Mouse (Mus musculus) heart, adult 8-10 months (tissue): ENCODE results near the gene Lifr. TPM values are rescaled to one million over a fixed set of nuclear protein-coding genes. Genes with fewer than 3 reads are reported as not detected.
A peak's percentile ranks its signal among the peaks of the same experiment; 100 is the strongest.

Experiments used
- DNase-seq: peaks from one replicate; pipeline ENCODE4 v3.0.0; 2022; ENCODE audit warnings: low spot score
- total RNA-seq, 4 experiments: library from RNA; stranded (reverse); gene quantifications; 2 replicates each; pipeline ENCODE4 v1.2.4; 2022

The Lifr gene
- 10 to 100 TPM; 51.5 to 61.6 (median 57.9) TPM for total RNA-seq

DNA sequence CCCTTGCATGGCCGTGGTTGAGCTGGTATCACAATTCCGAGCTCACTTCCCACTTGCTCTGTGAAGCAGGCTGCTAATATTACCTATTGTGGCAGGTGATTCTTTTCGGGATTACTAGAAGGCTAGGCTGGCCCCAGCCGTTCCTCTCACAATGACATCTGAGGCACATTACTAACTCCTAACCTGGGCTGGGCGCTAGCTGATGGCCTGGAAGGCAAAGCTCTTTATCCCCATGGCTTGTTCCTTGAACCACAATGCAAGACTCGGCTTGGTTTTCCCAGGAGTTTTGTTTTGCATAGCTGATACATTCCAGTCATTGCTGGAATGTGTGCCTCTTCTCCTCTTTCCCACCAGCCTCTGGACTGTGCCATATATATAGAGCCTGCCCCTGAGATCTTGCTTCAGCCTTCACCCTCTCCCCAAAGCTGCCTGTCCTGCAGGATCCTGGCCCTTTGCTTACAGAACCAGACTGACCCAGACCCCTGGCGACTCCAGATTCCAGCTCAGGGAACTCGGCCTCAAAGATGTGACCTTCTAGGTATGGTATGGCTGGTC, at the start of gene Lifr:
Gene Lifr, plus strand, starts transcription at position 404 of the 555 bp plus-strand sequence.
- no peak for DNase-seq

DNA sequence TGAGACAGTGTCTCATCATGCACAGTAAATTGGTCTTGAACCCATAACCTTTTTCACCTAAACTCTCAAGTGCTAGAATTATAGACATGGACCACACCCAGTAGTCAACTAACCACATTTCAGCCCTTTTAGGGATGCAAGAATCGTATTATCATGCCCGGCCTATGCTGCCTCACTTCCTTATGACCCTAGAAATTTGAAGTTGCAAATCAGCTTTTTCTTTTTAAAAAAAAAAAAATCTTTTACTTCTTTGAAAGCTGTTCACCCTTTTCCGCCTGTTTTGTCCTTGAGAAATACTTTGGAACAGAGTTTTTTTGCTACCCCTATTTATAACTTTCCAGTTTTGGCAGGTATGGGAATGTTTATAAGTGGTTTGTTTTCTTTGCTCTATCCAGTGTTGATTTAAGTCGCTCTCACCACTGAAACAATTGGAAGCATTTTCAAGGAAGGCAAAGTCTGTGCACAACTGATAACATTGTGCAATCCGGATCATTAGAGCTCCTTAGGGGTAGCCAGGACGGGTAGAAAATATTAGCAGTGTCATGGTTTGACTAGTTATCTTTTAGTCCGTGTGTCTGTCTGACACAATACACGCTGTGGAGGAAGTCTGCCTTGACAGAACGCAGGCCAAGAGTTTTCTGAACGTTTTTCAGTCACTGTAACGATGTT, 46.2 kb upstream of the Lifr start:
- DNase-seq: no peak

DNA sequence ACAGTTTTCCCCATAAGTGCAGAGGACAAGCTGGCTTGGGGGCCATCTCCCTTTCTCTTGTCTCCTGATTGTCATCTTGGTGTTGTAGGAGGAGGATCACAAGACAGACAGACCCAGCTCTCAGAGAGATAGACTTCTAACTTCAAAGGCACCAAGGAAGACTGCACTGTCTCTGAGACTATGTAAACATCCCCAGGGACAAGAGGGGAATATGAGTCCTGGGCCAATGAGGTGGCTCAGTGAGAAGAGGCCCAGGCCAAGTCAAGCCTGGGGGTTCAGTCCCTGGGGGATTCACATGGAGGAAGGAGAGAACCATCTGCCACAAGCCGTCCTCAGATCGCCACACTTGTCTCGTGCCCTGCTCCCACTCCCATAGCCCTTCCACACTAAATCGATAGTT, 45.4 kb upstream of the Lifr start:
- DNase-seq: no peak

DNA sequence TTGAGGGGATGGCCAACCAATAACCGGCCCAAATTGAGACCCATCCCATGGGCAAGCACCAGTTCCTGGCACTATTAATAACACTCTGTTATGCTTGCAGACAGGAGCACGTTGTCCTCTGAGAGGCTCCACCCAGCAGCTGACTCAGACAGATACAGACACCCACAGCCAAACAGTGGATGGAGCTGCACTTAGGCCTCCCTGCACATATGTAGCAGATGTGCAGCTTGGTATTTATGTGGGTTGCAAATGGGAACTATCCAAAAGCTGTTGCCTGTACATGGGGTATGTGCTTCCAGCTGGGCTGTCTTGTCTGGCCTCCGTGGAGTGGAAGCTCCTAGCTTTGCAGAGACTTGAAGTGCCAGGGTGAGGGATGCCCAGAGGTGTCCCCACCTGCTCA, 42.5 kb upstream of the Lifr start:
- no peak for DNase-seq

DNA sequence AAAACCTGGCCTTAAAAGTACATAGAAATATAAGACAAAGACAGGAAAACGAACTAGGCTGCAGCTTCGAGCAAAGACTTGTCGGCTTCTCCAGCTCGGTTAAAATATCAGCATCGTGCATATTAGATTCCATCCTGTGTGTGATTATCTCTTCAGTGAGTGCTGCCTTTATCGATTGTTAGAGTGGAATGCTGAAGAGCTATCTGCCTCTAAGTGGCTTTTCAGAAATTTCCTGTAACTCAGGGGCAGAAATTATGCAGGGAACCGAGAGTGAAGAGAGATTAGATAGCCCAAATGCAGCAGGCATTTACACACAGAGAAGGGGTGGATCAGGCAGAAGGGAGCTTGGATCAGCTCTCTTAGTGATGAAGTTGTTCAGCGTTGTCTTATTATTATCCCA, 41.5 kb upstream of the Lifr start:
- DNase-seq: no peak

DNA sequence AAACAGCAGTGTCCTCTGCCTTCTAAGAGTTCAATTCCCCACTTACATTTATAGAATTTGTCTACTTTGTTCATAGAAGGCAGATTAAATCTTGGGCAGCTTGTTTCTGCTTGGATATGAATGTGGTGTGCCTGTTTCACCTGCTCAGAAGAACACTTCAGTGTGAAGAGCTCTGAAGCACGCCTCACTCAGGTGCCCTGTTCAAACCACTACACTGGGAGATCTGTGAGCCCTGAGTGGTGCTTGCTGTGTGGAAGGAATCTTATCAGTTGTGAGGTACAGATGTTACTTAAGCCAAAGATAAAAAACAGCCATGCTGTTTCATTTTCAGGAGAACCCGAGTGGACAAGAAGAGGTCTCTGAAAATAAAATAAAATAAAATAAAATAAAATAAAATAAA, 38.7 kb upstream of the Lifr start:
- DNase-seq: no peak

DNA sequence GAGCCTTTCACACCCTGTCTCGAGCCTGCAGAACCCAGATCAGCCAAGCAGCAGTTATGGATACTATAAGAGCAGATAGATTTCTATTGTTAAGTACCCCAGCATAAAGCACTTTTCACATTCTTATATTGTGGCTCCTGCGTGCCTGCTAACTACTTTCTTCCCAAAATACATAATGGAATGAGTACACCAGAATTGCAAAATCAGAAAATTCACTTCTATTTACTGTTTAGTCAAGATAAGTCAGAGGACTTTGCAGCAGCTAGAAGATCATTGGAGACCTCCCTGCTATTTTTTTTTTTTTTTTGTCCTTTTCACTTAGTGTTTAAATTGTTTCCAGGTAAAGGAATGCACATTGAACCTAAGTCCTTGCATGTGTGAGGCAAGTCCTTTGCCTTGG, 38.3 kb upstream of the Lifr start:
- DNase-seq: no peak

DNA sequence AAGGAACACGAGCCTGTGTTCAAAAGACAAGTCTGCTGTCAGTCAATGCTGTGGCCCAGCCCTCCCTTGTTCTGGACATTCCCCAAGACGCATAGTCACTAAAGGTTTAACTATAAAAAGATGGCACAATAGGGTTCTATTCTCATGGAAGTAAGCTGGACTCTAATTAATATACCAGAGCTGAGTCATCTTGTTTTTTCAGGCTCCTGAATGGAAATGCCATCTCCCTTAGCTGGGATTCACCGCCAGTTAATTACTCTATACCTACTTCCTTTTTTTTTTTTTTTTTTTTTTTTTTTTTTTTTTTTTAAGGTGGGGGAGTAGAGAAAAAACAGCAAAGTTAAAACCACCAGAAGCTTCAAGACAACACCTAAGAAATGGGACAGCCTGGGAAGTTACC, 33.6 kb upstream of the Lifr start:
- DNase-seq: no peak

DNA sequence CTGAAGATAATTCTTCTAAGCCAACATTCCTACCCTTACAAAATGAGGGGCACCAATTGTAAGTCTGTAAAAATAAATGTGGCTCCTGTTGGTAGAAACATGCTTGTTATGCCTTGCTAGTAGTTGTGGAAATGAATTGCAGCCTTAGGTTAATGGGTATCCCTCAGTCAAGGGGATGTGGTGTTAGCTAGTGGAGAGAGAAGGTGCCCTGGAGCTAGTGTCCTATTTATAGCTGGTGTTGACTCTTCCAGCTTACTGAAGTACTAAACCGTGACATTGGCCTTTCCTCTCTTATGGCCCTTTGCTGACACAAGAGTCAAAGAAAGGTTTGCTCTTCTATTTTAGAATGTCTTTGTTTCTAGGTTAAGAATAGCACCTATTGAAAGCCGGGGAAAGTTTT, 29.9 kb upstream of the Lifr start:
- DNase-seq: no peak

DNA sequence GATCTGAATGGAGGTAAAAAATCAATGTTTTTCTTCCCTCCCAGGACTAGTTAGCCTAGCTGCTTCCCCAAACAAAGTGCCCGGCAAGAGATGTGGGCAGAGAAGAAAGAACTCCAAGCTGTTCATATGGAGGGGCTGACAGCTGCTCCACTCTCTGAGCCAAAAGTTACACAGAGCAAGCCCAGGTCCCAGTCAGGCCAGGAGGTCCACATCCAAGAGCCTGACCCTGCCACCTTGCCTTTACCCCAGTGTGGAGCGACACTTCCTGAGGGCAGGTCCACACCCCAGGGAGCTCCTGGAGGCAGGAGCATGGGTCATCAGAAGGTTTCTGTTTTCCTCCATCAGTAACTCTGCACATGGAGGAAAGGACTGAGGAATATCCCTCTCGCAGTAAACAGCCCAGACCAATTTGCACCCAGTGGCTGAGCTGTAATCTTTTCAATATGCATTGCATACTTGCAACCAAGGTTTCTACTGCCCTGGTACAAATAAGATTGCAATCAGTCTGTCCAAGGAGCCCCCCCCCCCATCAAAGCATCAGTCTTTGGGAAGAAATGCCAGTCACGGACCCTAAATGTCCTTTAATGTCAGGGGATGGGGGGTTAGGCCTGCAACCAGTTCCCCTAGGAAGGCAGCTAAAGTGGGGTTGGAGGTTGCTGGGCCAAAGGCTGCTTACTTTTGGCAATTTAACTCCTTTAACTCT, 28.3 kb upstream of the Lifr start:
- no peak for DNase-seq

DNA sequence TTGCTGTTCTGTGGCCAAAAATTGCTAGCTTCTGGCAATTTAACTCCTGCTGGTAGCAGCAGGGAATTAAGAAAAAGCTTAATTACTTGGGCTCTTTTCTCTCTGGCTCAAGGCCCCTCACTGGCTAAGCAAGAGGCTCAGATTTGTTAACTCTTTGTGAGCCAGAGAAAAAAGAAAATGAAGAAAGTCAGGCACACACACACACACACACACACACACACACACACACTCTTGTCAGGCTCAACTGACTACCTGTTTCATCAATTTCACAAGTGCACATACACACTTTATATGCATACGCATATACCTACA, 27.8 kb upstream of the Lifr start:
- no peak for DNase-seq

DNA sequence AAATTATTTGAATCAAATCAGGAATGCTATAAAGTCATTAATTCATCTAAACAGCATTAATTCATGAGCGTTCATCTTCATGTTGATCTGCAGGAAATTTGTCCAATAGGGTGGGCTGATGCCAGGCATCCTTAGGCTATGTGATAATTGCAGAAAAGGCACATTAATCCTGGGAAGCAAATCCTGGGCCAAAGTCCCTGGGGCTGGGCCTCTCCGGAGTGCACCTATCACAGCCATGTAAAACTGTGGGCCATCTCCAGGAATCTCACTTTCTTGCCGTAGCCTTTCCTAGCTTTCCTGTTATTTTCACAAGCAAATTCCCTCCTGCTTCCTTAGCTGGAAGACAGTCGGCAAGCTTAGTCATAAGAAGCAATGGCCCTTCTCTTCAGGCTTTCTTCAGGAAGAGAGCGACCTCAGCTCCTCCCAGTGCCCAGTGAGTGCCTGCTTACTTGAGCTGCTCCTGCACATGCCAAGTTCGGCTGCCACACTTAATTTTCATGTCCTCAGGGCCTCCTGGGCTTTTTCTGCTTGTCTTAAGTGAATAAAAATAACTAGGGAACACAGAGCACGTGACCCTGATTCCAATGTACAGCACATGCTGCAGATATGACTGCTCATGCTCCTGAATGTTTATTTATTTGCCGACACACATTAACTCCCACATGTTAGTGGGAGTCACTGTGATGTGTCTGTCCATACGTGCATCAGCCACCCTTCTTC, 26.7 kb upstream of the Lifr start:
- no peak for DNase-seq

DNA sequence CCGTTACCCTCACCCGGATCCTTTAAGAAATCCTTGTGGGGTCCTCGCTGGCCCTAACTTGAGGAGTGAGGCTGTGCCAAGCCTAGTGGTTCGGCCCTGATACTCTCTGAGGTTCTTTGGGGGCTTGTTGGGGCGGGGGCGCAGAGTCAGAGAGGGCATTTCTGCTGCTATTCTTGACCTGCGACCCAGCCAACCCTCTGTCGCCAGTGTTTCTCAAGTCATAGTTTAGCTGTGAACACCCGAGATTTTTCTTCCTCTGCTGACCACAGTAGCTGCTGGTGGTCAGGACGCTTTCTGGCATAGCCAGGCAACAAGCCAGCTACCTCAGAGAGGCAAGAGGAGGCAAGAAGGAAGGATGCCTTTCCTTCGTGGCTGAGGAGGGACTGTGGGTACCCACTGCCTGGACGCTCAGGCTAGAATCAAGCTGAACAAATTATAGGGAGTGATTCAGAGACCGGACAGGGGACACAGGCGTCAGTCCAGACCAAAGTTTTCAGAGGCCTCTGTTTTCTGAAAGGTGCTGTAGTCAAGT, 25.4 kb upstream of the Lifr start:
- no peak for DNase-seq

DNA sequence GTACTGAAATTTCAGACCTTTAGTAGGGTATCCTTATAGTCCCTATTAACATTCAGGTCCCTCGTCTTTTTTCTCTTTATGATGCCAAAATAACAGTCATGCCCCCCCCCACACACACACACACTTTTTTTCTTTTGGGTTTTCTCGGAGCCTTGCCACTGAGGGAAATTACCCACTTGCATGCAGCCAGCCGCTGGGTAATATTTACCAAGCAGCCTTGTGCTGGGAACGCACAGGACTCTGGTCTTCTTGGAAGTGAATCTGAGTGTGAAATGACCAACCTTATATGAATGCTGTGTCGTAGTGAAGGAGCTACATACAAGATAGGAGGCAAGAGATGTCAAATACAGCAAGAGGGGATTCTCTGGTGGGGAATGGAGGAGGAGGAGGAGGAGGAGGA, 24.8 kb upstream of the Lifr start:
- no peak for DNase-seq

DNA sequence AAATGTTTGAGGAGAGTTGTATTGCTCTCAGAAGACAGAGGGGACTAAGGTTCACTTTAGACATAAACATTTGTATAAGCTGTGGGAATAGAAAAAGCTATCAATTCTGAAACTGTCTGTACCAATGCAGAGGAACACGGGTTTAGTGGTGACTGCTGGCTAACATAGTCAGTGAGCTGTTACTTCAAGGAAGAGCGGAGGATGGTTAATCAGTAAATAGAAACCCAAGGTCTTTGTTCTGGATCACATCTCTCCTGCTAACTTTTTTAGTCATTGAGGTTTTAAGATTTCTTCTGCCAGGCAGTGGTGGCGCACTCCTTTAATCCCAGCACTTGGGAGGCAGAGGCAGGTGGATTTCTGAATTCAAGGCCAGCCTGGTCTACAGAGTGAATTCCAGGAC, 23.7 kb upstream of the Lifr start:
- no peak for DNase-seq

DNA sequence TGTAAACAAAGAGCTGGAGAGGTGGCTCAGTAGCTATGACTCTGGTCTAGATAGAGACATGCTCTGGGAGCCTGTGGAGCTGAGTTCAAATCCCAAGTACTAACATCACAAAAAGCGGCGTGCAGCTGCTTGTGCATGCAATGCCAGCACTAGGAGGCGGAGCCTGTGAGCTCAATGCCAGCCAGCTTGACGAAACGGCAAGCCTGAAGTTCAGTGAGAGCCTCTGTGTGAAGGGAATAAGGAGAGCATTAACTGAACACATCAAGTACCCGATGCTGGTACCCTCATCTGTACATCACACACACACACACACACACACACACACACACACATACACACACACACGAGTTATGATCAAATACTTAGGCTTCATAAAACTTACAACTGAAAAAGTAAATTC, 21.0 kb upstream of the Lifr start:
- DNase-seq: no peak

DNA sequence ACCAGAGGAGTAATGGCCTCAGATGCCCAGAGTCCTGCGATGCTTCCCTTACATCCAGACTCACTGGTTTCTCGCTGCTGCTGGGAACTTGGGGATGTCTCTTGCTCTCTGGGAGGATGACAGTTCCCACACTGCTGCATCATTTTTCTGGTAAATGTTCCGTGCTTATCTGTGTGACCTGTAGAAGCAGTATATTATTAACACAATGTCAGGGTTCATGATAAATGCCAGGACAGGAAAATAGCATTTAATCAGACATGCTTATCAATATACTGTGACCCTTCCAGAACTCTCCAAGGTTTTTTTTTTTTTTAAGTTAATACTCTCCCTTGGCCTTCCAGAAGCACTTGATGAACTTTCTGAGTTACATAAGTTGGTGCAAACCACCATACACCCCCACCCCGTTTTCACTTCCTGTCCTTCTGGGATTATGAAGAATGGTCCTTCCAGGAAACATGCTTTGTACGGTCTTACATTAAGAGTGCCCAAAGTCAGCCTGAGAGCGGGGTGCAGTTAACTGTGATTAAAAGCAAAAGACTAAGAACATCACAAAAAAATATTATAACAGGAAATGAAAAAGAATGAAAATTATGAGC, 20.1 kb upstream of the Lifr start:
- DNase-seq: no peak

DNA sequence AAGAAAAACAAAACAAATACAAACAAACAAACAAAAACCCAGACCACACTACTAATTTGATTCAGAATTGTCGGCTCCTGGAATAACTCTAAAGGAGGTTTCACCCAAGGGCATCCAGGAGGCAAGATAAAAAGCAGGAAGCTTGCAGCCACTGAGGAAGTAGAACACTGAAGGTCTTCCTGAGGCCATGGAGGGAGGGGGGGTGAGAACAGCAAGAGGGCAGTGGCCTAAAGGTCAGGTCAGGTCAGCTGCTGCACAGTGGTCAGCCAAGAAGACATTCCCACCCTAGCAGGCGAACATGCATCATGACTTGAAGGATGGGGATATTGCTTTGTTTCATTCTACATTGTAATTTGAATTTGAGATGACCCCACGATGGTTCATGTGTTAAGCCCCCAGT, 17.1 kb upstream of the Lifr start:
- DNase-seq: no peak

DNA sequence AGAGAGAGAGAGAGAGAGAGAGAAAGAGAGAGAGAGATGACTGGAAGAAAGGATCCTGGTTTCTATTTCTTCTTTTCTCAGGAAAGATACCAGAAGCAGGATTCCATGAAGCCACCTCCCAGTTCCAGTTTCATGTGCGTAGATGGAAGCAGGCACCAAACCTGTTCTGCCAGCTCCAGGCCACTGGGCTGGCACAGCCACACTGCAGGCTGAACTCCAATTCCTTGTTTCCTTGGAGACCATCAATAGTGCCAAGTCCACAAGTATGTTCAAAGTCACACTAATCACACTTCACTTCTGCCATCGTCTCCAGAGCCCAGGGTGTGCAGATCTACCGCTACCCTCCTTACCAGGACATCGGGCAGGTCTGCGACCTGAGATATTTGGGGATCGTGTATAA, 15.2 kb upstream of the Lifr start:
- peak; percentile 37 for DNase-seq

DNA sequence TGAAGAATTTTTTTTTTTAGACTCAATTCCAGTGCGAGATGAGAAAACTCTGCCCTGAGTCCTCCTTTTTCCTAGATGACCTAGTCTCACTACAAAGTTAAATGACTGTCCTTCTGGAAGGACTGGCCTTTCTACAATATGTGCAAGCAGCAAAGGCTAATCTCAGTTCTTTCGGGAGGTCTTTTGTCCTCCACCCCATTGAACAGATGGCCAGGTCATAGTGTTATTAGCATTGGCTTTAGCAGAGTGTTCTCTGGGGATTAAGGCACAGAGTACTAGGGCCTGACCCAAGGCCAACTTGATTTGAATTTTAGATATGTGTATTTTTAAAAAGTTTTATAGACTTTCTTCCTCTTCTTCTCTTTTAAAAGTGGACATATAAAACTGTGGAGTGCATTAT, 12.1 kb upstream of the Lifr start:
- DNase-seq: no peak

DNA sequence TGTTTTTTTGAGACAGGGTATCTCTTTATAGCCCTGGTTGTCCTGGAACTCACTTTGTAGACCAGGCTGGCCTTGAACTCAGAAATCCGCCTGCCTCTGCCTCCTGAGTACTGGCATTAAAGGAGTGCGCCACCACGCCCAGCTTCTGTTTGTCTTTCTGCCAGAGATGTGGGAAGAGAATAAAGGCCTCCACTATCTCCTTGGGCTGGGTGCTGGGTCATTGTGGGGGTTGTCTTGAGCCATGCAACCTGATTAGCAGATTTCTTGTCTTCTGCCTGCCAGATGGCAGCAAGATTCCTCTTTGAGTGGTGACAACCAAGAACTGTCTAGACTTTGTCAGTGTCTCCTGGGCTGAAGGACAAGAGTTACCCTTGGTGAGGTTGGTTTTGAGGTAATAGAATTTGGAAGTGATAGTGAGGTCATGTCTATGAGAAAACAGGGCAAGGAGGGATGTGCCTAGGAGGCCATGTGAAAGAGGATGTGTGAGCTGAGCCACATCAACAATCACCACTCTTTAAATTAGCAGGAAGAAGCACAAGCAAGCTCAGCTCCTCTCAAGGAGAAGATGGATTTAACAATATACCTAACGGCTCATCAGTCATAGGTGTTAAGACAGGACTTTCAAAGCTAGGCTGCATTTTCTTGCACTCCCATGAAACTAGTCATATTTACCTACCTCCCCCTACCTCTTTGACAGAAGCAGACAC, 10.6 kb upstream of the Lifr start:
- DNase-seq: no peak
